Mouse (Mus musculus) MEL (cell line): ENCODE measurements around the gene Clec2e. TPM values are rescaled to one million over a fixed set of nuclear protein-coding genes. Genes with fewer than 3 reads are reported as not detected.
A peak's percentile ranks its signal among the peaks of the same experiment; 100 is the strongest.

Experiments used
- DNase-seq: peaks from one replicate; pipeline ENCODE4 v3.0.0; 2011; ENCODE audit warnings: low read depth, low spot score
- H3K27ac ChIP-seq: 2 replicates; pipeline ENCODE4 v1.5.1; 2012; ENCODE audit warnings: low read depth, mild to moderate bottlenecking, control low read depth, low read length, moderate library complexity; ENCODE audit not compliant: control insufficient read depth
- H3K27me3 ChIP-seq, 2 experiments: fragments of 150-350 bp in 1 of 2; sonication (generic) in 1 of 2; 2 replicates each; pipeline ENCODE4 v1.6.1; 2012; ENCODE audit warnings: low read length in 2 of 2, mild to moderate bottlenecking in 2 of 2, improper control_type of control experiment in 1 of 2, moderate library complexity in 1 of 2; ENCODE audit not compliant: insufficient read depth in 2 of 2, control insufficient read depth in 1 of 2
- H3K36me3 ChIP-seq, 2 experiments: 2 replicates each; pipeline ENCODE4 v1.6.1; 2012 to 2014; ENCODE audit warnings: low read length in 2 of 2, improper control_type of control experiment in 1 of 2, inconsistent platforms in 1 of 2, mild to moderate bottlenecking in 1 of 2; ENCODE audit not compliant: insufficient read depth in 2 of 2, control insufficient read depth in 1 of 2
- H3K4me1 ChIP-seq, 2 experiments: fragments of 150-350 bp in 1 of 2; sonication (generic) in 1 of 2; 2 replicates each; pipeline ENCODE4 v1.6.1; 2012; ENCODE audit warnings: low read length in 2 of 2, improper control_type of control experiment in 1 of 2, mild to moderate bottlenecking in 1 of 2; ENCODE audit not compliant: insufficient read depth in 2 of 2, control insufficient read depth in 1 of 2
- H3K4me3 ChIP-seq, 2 experiments: fragments of 150-350 bp in 1 of 2; sonication (generic) in 1 of 2; 2 replicates each; pipeline ENCODE4 v1.5.1; 2012; ENCODE audit warnings: low read depth in 2 of 2, low read length in 2 of 2, mild to moderate bottlenecking in 2 of 2, moderate library complexity in 2 of 2, control low read depth in 1 of 2, improper control_type of control experiment in 1 of 2; ENCODE audit not compliant: control insufficient read depth in 1 of 2, insufficient read depth in 1 of 2
- H3K79me2 ChIP-seq: 2 replicates; pipeline ENCODE4 v1.6.1; 2012; ENCODE audit warnings: mild to moderate bottlenecking, low read length, moderate library complexity; ENCODE audit not compliant: control insufficient read depth, poor library complexity, insufficient read depth
- H3K9ac ChIP-seq: 2 replicates; pipeline ENCODE4 v1.6.1; 2012; ENCODE audit warnings: low read depth, mild to moderate bottlenecking, control low read depth, low read length, moderate library complexity; ENCODE audit not compliant: control insufficient read depth, poor library complexity, severe bottlenecking
- H3K9me3 ChIP-seq: fragments of 150-350 bp; sonication (generic); replicated peaks from 2 replicates; pipeline ENCODE4 v1.6.1; 2012; ENCODE audit warnings: mild to moderate bottlenecking, low read length, improper control_type of control experiment, moderate library complexity; ENCODE audit not compliant: insufficient read depth
- BHLHE40 ChIP-seq: IDR thresholded peaks from 2 replicates; pipeline ENCODE4 v1.6.1; 2012; ENCODE audit warnings: low read depth, mild to moderate bottlenecking, inconsistent platforms, low read length, improper control_type of control experiment, borderline replicate concordance
- CHD2 ChIP-seq: IDR thresholded peaks from 2 replicates; pipeline ENCODE4 v1.6.1; 2011; ENCODE audit warnings: low read length, improper control_type of control experiment
- CTCF ChIP-seq, 3 experiments: IDR thresholded peaks in 2 of 3; conservative IDR thresholded peaks in 1 of 3; 2 replicates each; pipeline ENCODE4 v1.5.1; 2011 to 2012; ENCODE audit warnings: low read length in 3 of 3, low read depth in 2 of 3, mild to moderate bottlenecking in 2 of 3, improper control_type of control experiment in 1 of 3, inconsistent platforms in 1 of 3, mixed read lengths in 1 of 3, moderate library complexity in 1 of 3; ENCODE audit not compliant: control insufficient read depth in 1 of 3, insufficient read depth in 1 of 3, poor library complexity in 1 of 3, severe bottlenecking in 1 of 3
- E2F4 ChIP-seq: IDR thresholded peaks from 2 replicates; pipeline ENCODE4 v1.6.1; 2011; ENCODE audit warnings: low read depth, low read length, improper control_type of control experiment, borderline replicate concordance
- ELF1 ChIP-seq: IDR thresholded peaks from 2 replicates; pipeline ENCODE4 v1.6.1; 2014; ENCODE audit warnings: low read depth, mild to moderate bottlenecking, inconsistent platforms, low read length, improper control_type of control experiment, moderate library complexity
- EP300 ChIP-seq, 2 experiments: IDR thresholded peaks; 2 replicates each; pipeline ENCODE4 v1.6.1; 2011; ENCODE audit warnings: improper control_type of control experiment in 2 of 2, low read length in 2 of 2, low read depth in 1 of 2, mild to moderate bottlenecking in 1 of 2
- GABPA ChIP-seq: IDR thresholded peaks from 2 replicates; pipeline ENCODE4 v1.6.1; 2012; ENCODE audit warnings: low read depth, mild to moderate bottlenecking, inconsistent platforms, low read length, improper control_type of control experiment, moderate library complexity
- GATA1 ChIP-seq: IDR thresholded peaks from 2 replicates; pipeline ENCODE4 v1.6.1; 2011; ENCODE audit warnings: low read depth, low read length, improper control_type of control experiment
- HCFC1 ChIP-seq: IDR thresholded peaks from 2 replicates; pipeline ENCODE4 v1.6.1; 2012; ENCODE audit warnings: low read depth, mild to moderate bottlenecking, inconsistent platforms, low read length, improper control_type of control experiment, moderate library complexity
- JUND ChIP-seq: IDR thresholded peaks from 2 replicates; pipeline ENCODE4 v1.6.1; 2011; ENCODE audit warnings: low read depth, mild to moderate bottlenecking, improper control_type of control experiment, low read length
- MAFK ChIP-seq: IDR thresholded peaks from 2 replicates; pipeline ENCODE4 v1.6.1; 2011; ENCODE audit warnings: low read depth, mild to moderate bottlenecking, low read length, improper control_type of control experiment, borderline replicate concordance
- MAX ChIP-seq: IDR thresholded peaks from 2 replicates; pipeline ENCODE4 v1.6.1; 2011; ENCODE audit warnings: low read length, improper control_type of control experiment
- MAZ ChIP-seq: IDR thresholded peaks from 2 replicates; pipeline ENCODE4 v1.6.1; 2012; ENCODE audit warnings: low read depth, mild to moderate bottlenecking, inconsistent platforms, low read length, improper control_type of control experiment
- MXI1 ChIP-seq: IDR thresholded peaks from 2 replicates; pipeline ENCODE4 v1.6.1; 2011; ENCODE audit warnings: mild to moderate bottlenecking, low read depth, low read length, improper control_type of control experiment
- MYB ChIP-seq: IDR thresholded peaks from 2 replicates; pipeline ENCODE4 v1.6.1; 2011; ENCODE audit warnings: mild to moderate bottlenecking, low read depth, low read length, improper control_type of control experiment
- MYC ChIP-seq: IDR thresholded peaks from 2 replicates; pipeline ENCODE4 v1.6.1; 2011; ENCODE audit warnings: low read depth, mild to moderate bottlenecking, low read length, improper control_type of control experiment, moderate library complexity
- NELFE ChIP-seq: IDR thresholded peaks from 2 replicates; pipeline ENCODE4 v1.6.1; 2011; ENCODE audit warnings: low read depth, low read length, improper control_type of control experiment
- NRF1 ChIP-seq: IDR thresholded peaks from 2 replicates; pipeline ENCODE4 v1.6.1; 2014; ENCODE audit warnings: low read depth, mild to moderate bottlenecking, inconsistent platforms, low read length, improper control_type of control experiment, moderate library complexity; ENCODE audit not compliant: poor library complexity, insufficient read depth, severe bottlenecking
- POLR2A ChIP-seq, 2 experiments: IDR thresholded peaks; 2 replicates each; pipeline ENCODE4 v1.6.1; 2011 to 2012; ENCODE audit warnings: low read length in 2 of 2, mild to moderate bottlenecking in 2 of 2, control low read depth in 1 of 2, improper control_type of control experiment in 1 of 2, low read depth in 1 of 2, moderate library complexity in 1 of 2; ENCODE audit not compliant: control insufficient read depth in 1 of 2, insufficient read depth in 1 of 2, poor library complexity in 1 of 2
- POLR2AphosphoS5 ChIP-seq: IDR thresholded peaks from 2 replicates; pipeline ENCODE4 v1.6.1; 2012; ENCODE audit warnings: low read depth, borderline replicate concordance, mild to moderate bottlenecking, inconsistent platforms, low read length, moderate library complexity, mixed read lengths
- RAD21 ChIP-seq: IDR thresholded peaks from 2 replicates; pipeline ENCODE4 v1.6.1; 2011; ENCODE audit warnings: mild to moderate bottlenecking, low read depth, low read length, improper control_type of control experiment
- SIN3A ChIP-seq: IDR thresholded peaks from 2 replicates; pipeline ENCODE4 v1.6.1; 2012; ENCODE audit warnings: low read length, improper control_type of control experiment, inconsistent platforms
- SMC3 ChIP-seq: IDR thresholded peaks from 2 replicates; pipeline ENCODE4 v1.6.1; 2011; ENCODE audit warnings: low read depth, low read length, improper control_type of control experiment
- TAL1 ChIP-seq: IDR thresholded peaks from 2 replicates; pipeline ENCODE4 v1.6.1; 2012; ENCODE audit warnings: mild to moderate bottlenecking, inconsistent platforms, low read length, moderate library complexity, mixed read lengths
- TBP ChIP-seq: IDR thresholded peaks from 2 replicates; pipeline ENCODE4 v1.8.0; 2011; ENCODE audit warnings: low read depth, low read length, improper control_type of control experiment
- TCF12 ChIP-seq: IDR thresholded peaks from 2 replicates; pipeline ENCODE4 v1.6.1; 2014; ENCODE audit warnings: low read depth, mild to moderate bottlenecking, inconsistent platforms, low read length, improper control_type of control experiment, moderate library complexity
- UBTF ChIP-seq: IDR thresholded peaks from 2 replicates; pipeline ENCODE4 v1.6.1; 2012; ENCODE audit warnings: low read depth, mild to moderate bottlenecking, inconsistent platforms, low read length, improper control_type of control experiment, moderate library complexity, borderline replicate concordance; ENCODE audit not compliant: insufficient read depth
- USF1 ChIP-seq: IDR thresholded peaks from 2 replicates; pipeline ENCODE4 v1.6.1; 2014; ENCODE audit warnings: low read depth, mild to moderate bottlenecking, inconsistent platforms, low read length, improper control_type of control experiment, moderate library complexity
- USF2 ChIP-seq, 2 experiments: IDR thresholded peaks; 2 replicates each; pipeline ENCODE4 v1.6.1; 2011 to 2012; ENCODE audit warnings: improper control_type of control experiment in 2 of 2, low read length in 2 of 2, borderline replicate concordance in 1 of 2, inconsistent platforms in 1 of 2, low read depth in 1 of 2, mild to moderate bottlenecking in 1 of 2; ENCODE audit not compliant: insufficient read depth in 1 of 2
- ZC3H11A ChIP-seq: IDR thresholded peaks from 2 replicates; pipeline ENCODE4 v1.6.1; 2012; ENCODE audit warnings: low read depth, mild to moderate bottlenecking, inconsistent platforms, low read length, improper control_type of control experiment
- ZKSCAN1 ChIP-seq: IDR thresholded peaks from 2 replicates; pipeline ENCODE4 v1.6.1; 2012; ENCODE audit warnings: low read depth, mild to moderate bottlenecking, inconsistent platforms, low read length, improper control_type of control experiment, moderate library complexity
- polyA plus RNA-seq, 2 experiments: library from polyadenylated mRNA; stranded (reverse) in 1 of 2; unstranded in 1 of 2; fragments of >175 nt in 1 of 2; fragments of >200 nt in 1 of 2; gene quantifications; 2 replicates each; pipeline versions ENCODE4 v1.2.1 to v1.2.4; 2012; ENCODE audit warnings: low replicate concordance in 2 of 2, low read depth in 1 of 2; ENCODE audit not compliant: insufficient read length in 2 of 2, insufficient read depth in 1 of 2, missing spikeins in 1 of 2
- total RNA-seq: library from RNA; depleted of rRNA; stranded (reverse); fragments of 300-350 nt; gene quantifications from 2 replicates; pipeline ENCODE4 v1.2.3, GENCODE M21; 2012

Clec2e gene
- total and polyA plus RNA-seq, 3 experiments = not detected

GRCm38 (mm10) chr6:129097929-129098328, 2.8 kb downstream of the Clec2e start:
- Histone ChIP-seq H3K9me3 (no peaks in the 10 kb centered on the region), H3K9ac (no peak overlapping the region), H3K27ac (no peak overlapping the region), H3K4me3 (no peak overlapping the region), H3K79me2 (no peaks in the 10 kb centered on the region), H3K4me1 (peaks cover 0 to 2% of the 10 kb centered on the region in 2 experiments; a peak in 1 of 4 replicates), H3K36me3 (no peaks in the 10 kb centered on the region; a peak in 2 of 4 replicates), H3K27me3 (no peaks in the 10 kb centered on the region)
- DNase-seq = peak; percentile 16
- no peak for TF ChIP-seq TBP
- TF ChIP-seq MYB = no peak
- TF ChIP-seq MAFK = no peak
- no peak for TF ChIP-seq USF1
- no peak for TF ChIP-seq NRF1
- peak; percentile 41; the same call in 1 of the 2 replicates for TF ChIP-seq TCF12
- no peak for TF ChIP-seq ZC3H11A
- TF ChIP-seq USF2 (IDR thresholded peaks at IDR 0.05; ENCODE audit: borderline replicate concordance in 1 of 2, insufficient read depth in 1 of 2, low read depth in 1 of 2, low read length in 2 of 2) = no peak
- no peak for TF ChIP-seq MYC
- TF ChIP-seq UBTF = no peak
- no peak for TF ChIP-seq POLR2AphosphoS5
- peak; percentile 63 for TF ChIP-seq GATA1
- TF ChIP-seq TAL1 = no peak
- no peak for TF ChIP-seq NELFE
- no peak for TF ChIP-seq SMC3
- TF ChIP-seq SIN3A = no peak
- no peak for TF ChIP-seq ZKSCAN1
- TF ChIP-seq E2F4 = no peak
- TF ChIP-seq RAD21 = no peak
- peak in 1 of 2 experiments; percentile 27; a peak in 1 of 4 replicates for TF ChIP-seq EP300 (IDR thresholded peaks at IDR 0.05; ENCODE audit: low read depth in 1 of 2, low read length in 2 of 2)

- Histone ChIP-seq H3K9me3 (no peaks in the 10 kb centered on the region), H3K27ac (no peak overlapping the region), H3K79me2 (no peaks in the 10 kb centered on the region), H3K9ac (no peak overlapping the region), H3K27me3 (no peaks in the 10 kb centered on the region), H3K36me3 (no peaks in the 10 kb centered on the region; a peak in 2 of 4 replicates), H3K4me3 (no peak overlapping the region), H3K4me1 (peaks cover 0 to 2% of the 10 kb centered on the region in 2 experiments; a peak in 2 of 4 replicates)
- DNase-seq = peak; percentile 60
- TF ChIP-seq MXI1 (no peak), USF2 (IDR thresholded peaks at IDR 0.05; ENCODE audit: borderline replicate concordance in 1 of 2, insufficient read depth in 1 of 2, low read depth in 1 of 2, low read length in 2 of 2) (no peak), MAX (no peak), POLR2AphosphoS5 (no peak), ZC3H11A (peak; percentile 78), BHLHE40 (no peak), NELFE (no peak), GABPA (no peak), E2F4 (no peak), RAD21 (peak; percentile 60), CTCF (IDR thresholded peaks at IDR 0.05 in 2 of 3, conservative IDR thresholded peaks at IDR 0.05 in 1 of 3; ENCODE audit: control insufficient read depth in 1 of 3, insufficient read depth in 1 of 3, low read depth in 2 of 3, low read length in 3 of 3, poor library complexity in 1 of 3, severe bottlenecking in 1 of 3) (peak; percentile 53 to 80 (median 69)), HCFC1 (no peak), MAFK (no peak), JUND (no peak), ELF1 (no peak), MAZ (no peak), TBP (no peak), ZKSCAN1 (no peak), UBTF (no peak), CHD2 (no peak), POLR2A (IDR thresholded peaks at IDR 0.05; ENCODE audit: control insufficient read depth in 1 of 2, insufficient read depth in 1 of 2, low read depth in 1 of 2, low read length in 2 of 2, poor library complexity in 1 of 2) (no peak)
These were observed 5.5 kb downstream of the Clec2e start for GRCm38 (mm10) chr6:129095166-129095565.
